Mouse (Mus musculus) brown adipose tissue, adult 24 weeks (tissue): ENCODE measurements around the gene Lyzl4. TPM values are rescaled to one million over a fixed set of nuclear protein-coding genes. Genes with fewer than 3 reads are reported as not detected.

Source experiments
- H3K27ac ChIP-seq: fragments of 200-500 bp; replicated peaks from 2 replicates; pipeline ENCODE4 v1.5.1; 2012; ENCODE audit warnings: low read depth, mild to moderate bottlenecking, low read length
- H3K4me1 ChIP-seq: fragments of 200-500 bp; 2 replicates; pipeline ENCODE4 v1.6.1; 2012; ENCODE audit warnings: low read length, mixed read lengths; ENCODE audit not compliant: control insufficient read depth, insufficient read depth, insufficient read length
- H3K4me3 ChIP-seq: fragments of 200-500 bp; 2 replicates; pipeline ENCODE4 v1.5.1; 2012; ENCODE audit warnings: low read depth, mild to moderate bottlenecking, low read length, moderate library complexity; ENCODE audit not compliant: insufficient read depth
- polyA plus RNA-seq: library from polyadenylated mRNA; stranded (reverse); fragments of >200 nt; gene quantifications from 2 replicates; pipeline ENCODE4 v1.2.4, GENCODE M21; 2012; ENCODE audit not compliant: missing spikeins, insufficient read depth, insufficient read length

The Lyzl4 gene
- polyA plus RNA-seq, 1 experiment, result not detected

GRCm38 (mm10) chr9:121632891-121633290 lies 9.0 kb downstream of the Lyzl4 start:
- Histone ChIP-seq H3K4me3 (no peak overlapping the region), H3K4me1 (no peaks in the 10 kb centered on the region), H3K27ac (no peak overlapping the region)

- H3K27ac ChIP-seq, result no peak overlapping the region
- no peak overlapping the region for H3K4me3 ChIP-seq
These were observed 9.9 kb downstream of the Lyzl4 start for GRCm38 (mm10) chr9:121631946-121632345.

GRCm38 (mm10) chr9:121630627-121631026 lies 11.3 kb downstream of the Lyzl4 start:
- no peak overlapping the region for H3K27ac ChIP-seq
- H3K4me3 ChIP-seq, result no peak overlapping the region
- no peaks in the 10 kb centered on the region for H3K4me1 ChIP-seq

More at GRCm38 (mm10) chr9:121631946-121632345, 9.9 kb downstream of the Lyzl4 start:
- H3K4me1 ChIP-seq, result no peaks in the 10 kb centered on the region

- Histone ChIP-seq H3K27ac (no peak overlapping the region), H3K4me1 (no peaks in the 10 kb centered on the region), H3K4me3 (no peak overlapping the region)
These were observed 17.0 kb downstream of the Lyzl4 start for GRCm38 (mm10) chr9:121624920-121625319.

- Histone ChIP-seq H3K4me1 (no peaks in the 10 kb centered on the region), H3K27ac (no peak overlapping the region), H3K4me3 (no peak overlapping the region)
These were observed 18.7 kb downstream of the Lyzl4 start for GRCm38 (mm10) chr9:121623235-121623634.

- H3K4me3 ChIP-seq, result no peak overlapping the region
- no peaks in the 10 kb centered on the region for H3K4me1 ChIP-seq
- no peak overlapping the region for H3K27ac ChIP-seq
These were observed 22.5 kb downstream of the Lyzl4 start for GRCm38 (mm10) chr9:121619441-121619840.

- H3K27ac ChIP-seq, result no peak overlapping the region
- no peak overlapping the region for H3K4me3 ChIP-seq
- H3K4me1 ChIP-seq, result no peaks in the 10 kb centered on the region
These were observed 25.4 kb downstream of the Lyzl4 start for GRCm38 (mm10) chr9:121616471-121616870.

GRCm38 (mm10) chr9:121614241-121614757 lies 27.6 kb downstream of the Lyzl4 start:
- Histone ChIP-seq H3K27ac (no peak overlapping the region), H3K4me3 (no peak overlapping the region), H3K4me1 (no peaks in the 10 kb centered on the region)

GRCm38 (mm10) chr9:121613192-121613591 lies 28.7 kb downstream of the Lyzl4 start:
- Histone ChIP-seq H3K4me1 (no peaks in the 10 kb centered on the region), H3K4me3 (no peak overlapping the region), H3K27ac (no peak overlapping the region)

- H3K4me3 ChIP-seq, result no peak overlapping the region
- H3K27ac ChIP-seq, result no peak overlapping the region
- no peaks in the 10 kb centered on the region for H3K4me1 ChIP-seq
These were observed 32.5 kb downstream of the Lyzl4 start for GRCm38 (mm10) chr9:121609381-121609780.

- H3K27ac ChIP-seq, result no peak overlapping the region
- H3K4me1 ChIP-seq, result no peaks in the 10 kb centered on the region
- H3K4me3 ChIP-seq, result no peak overlapping the region
These were observed 35.3 kb downstream of the Lyzl4 start for GRCm38 (mm10) chr9:121606498-121607096.

- no peak overlapping the region for H3K27ac ChIP-seq
- H3K4me3 ChIP-seq, result no peak overlapping the region
These were observed 36.2 kb downstream of the Lyzl4 start for GRCm38 (mm10) chr9:121605414-121606278.

GRCm38 (mm10) chr9:121602381-121602780 lies 39.5 kb downstream of the Lyzl4 start:
- Histone ChIP-seq H3K4me1 (no peaks in the 10 kb centered on the region), H3K27ac (no peak overlapping the region), H3K4me3 (no peak overlapping the region)

More at GRCm38 (mm10) chr9:121605414-121606278, 36.2 kb downstream of the Lyzl4 start:
- no peaks in the 10 kb centered on the region for H3K4me1 ChIP-seq

- no peaks in the 10 kb centered on the region for H3K4me1 ChIP-seq
- no peak overlapping the region for H3K27ac ChIP-seq
- no peak overlapping the region for H3K4me3 ChIP-seq
These were observed 41.0 kb downstream of the Lyzl4 start for GRCm38 (mm10) chr9:121600861-121601427.

- Histone ChIP-seq H3K4me3 (no peak overlapping the region), H3K4me1 (no peaks in the 10 kb centered on the region), H3K27ac (no peak overlapping the region)
These were observed 41.6 kb downstream of the Lyzl4 start for GRCm38 (mm10) chr9:121600201-121600860.
